Mouse (Mus musculus) midbrain, embryonic 14.5 days (tissue): ENCODE data around the gene Upb1. TPM values are rescaled to one million over a fixed set of nuclear protein-coding genes. Genes with fewer than 3 reads are reported as not detected.
"Not testable (repeated sequence)": the region's sequence is repeated elsewhere in the genome, so short reads cannot be mapped to it uniquely, and the experiment has no call there.

Source experiments
- ATAC-seq: fragments of 200-750 bp; cut with Nextera tagmentation; 2 replicates; pipeline ENCODE4 v1.8.0; 2017; ENCODE audit warnings: moderate number of reproducible peaks, moderate library complexity; ENCODE audit not compliant: low FRiP score, low TSS enrichment
- DNase-seq: peaks from one replicate; pipeline ENCODE4 v3.0.0-alpha.2; 2015
- H3K27ac ChIP-seq: fragments of 300-500 bp; sonication (generic); replicated peaks from 2 replicates; pipeline ENCODE4 v1.5.1; 2014; ENCODE audit warnings: mild to moderate bottlenecking, low read depth, low read length, moderate library complexity
- H3K27me3 ChIP-seq: fragments of 300-500 bp; sonication (generic); 2 replicates; pipeline ENCODE4 v1.6.1; 2014; ENCODE audit warnings: low read length, control low read depth, mixed read lengths; ENCODE audit not compliant: control insufficient read depth, insufficient read depth
- H3K36me3 ChIP-seq: fragments of 300-500 bp; sonication (generic); 2 replicates; pipeline ENCODE4 v1.6.1; 2014; ENCODE audit warnings: low read length, control low read depth; ENCODE audit not compliant: control insufficient read depth, insufficient read depth
- H3K4me1 ChIP-seq: fragments of 300-500 bp; sonication (generic); 2 replicates; pipeline ENCODE4 v1.6.1; 2014; ENCODE audit warnings: mild to moderate bottlenecking, antibody characterized with exemption, low read length, control low read depth; ENCODE audit not compliant: control insufficient read depth, insufficient read depth
- H3K4me2 ChIP-seq: fragments of 300-500 bp; sonication (generic); 2 replicates; pipeline ENCODE4 v1.6.1; 2014; ENCODE audit warnings: mild to moderate bottlenecking, low read length, moderate library complexity
- H3K4me3 ChIP-seq: fragments of 300-500 bp; sonication (generic); replicated peaks from 2 replicates; pipeline ENCODE4 v1.5.1; 2014; ENCODE audit warnings: low read depth, low read length
- H3K9ac ChIP-seq: fragments of 300-500 bp; sonication (generic); replicated peaks from 2 replicates; pipeline ENCODE4 v1.6.1; 2014; ENCODE audit warnings: mild to moderate bottlenecking, low read length, moderate library complexity
- H3K9me3 ChIP-seq: fragments of 300-500 bp; sonication (generic); 2 replicates; pipeline ENCODE4 v1.6.1; 2016; ENCODE audit warnings: low read length, control low read depth, mixed read lengths; ENCODE audit not compliant: control insufficient read depth
- WGBS: fragments of 180-500 bp; shearing (Covaris S2); extraction: QIAGEN DNeasy Blood & Tissue Kit; methylation state at CpG from one replicate; pipeline ENCODE4 v1.1.7; 2014; 5-methylcytosine and 5-hydroxymethylcytosine counted together
- polyA plus RNA-seq: library from polyadenylated mRNA; unstranded; fragments of >200 nt; fragmentation: Nextera tagmentation; extraction: Ambion mirVana; gene quantifications from 2 replicates; pipeline ENCODE4 v1.2.1, GENCODE M21; 2014

Gene Upb1
- polyA plus RNA-seq, 1 experiment from 2014 or later = 0.11 TPM

DNA sequence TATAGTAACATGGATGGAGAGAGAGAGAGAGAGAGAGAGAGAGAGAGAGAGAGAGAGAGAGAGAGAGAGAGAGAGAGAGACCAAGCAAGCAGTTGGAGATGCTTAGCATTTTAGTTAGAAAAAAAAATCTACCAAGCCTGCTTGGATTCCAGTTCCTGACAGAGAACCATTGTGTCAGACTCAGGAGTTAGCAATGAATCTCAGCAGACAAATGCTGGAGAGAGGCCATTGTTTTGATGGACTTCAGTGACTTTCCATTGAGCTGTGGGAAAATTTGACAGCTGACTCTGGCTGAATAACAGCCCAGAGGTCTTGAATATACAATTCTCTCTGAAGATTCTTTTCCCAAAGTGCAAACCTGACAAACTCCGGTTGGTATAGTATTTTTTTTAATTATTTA, 56.9 kb downstream of the Upb1 start:
- WGBS = 76% methylated on average over 1 of the region's 1 CpGs
- Histone ChIP-seq H3K9ac (no peak overlapping the region), H3K4me2 (no peak overlapping the region), H3K4me1 (no peaks in the 10 kb centered on the region), H3K36me3 (no peaks in the 10 kb centered on the region), H3K27ac (no peak overlapping the region), H3K9me3 (no peaks in the 10 kb centered on the region), H3K27me3 (no peaks in the 10 kb centered on the region), H3K4me3 (no peak overlapping the region)
- DNase-seq (no peak), ATAC-seq (no peak)

DNA sequence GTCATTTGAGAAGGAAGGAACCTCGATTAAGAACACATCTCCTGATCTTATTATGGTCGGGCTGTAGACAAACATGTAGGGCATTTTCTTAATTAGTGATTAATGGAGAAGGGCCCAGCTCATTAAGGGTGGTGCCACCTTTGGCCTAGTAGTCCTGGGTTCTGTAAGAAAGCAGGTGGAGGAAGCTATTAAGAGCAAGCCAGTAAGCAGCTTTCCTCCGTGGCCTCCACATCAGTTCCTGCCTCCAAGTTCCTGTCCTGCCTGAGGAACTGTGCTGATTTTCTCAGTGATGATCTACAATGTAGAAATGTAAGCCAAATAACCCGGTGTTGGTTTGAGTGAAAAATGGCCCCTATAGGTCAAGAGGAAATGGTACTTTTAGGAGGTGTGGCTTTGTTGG, 57.4 kb downstream of the Upb1 start:
- H3K9ac ChIP-seq = no peak overlapping the region
- DNase-seq (no peak), ATAC-seq (no peak)
- no peak overlapping the region for H3K4me2 ChIP-seq
- no peak overlapping the region for H3K27ac ChIP-seq
- H3K36me3 ChIP-seq = no peaks in the 10 kb centered on the region
- H3K9me3 ChIP-seq = no peaks in the 10 kb centered on the region
- H3K27me3 ChIP-seq = no peaks in the 10 kb centered on the region
- 87% methylated on average over 4 of the region's 4 CpGs for WGBS
- H3K4me3 ChIP-seq = no peak overlapping the region
- no peaks in the 10 kb centered on the region for H3K4me1 ChIP-seq

GRCm38 (mm10) chr10:75462728-75463127, 61.8 kb downstream of the Upb1 start:
- Histone ChIP-seq H3K4me2 (no peak overlapping the region), H3K4me3 (no peak overlapping the region), H3K27ac (no peak overlapping the region), H3K9ac (no peak overlapping the region), H3K9me3 (no peaks in the 10 kb centered on the region), H3K4me1 (no peaks in the 10 kb centered on the region), H3K27me3 (no peaks in the 10 kb centered on the region), H3K36me3 (no peaks in the 10 kb centered on the region)
- ATAC-seq = no peak
- WGBS = 81% methylated on average over 3 of the region's 3 CpGs
- no peak for DNase-seq

DNA sequence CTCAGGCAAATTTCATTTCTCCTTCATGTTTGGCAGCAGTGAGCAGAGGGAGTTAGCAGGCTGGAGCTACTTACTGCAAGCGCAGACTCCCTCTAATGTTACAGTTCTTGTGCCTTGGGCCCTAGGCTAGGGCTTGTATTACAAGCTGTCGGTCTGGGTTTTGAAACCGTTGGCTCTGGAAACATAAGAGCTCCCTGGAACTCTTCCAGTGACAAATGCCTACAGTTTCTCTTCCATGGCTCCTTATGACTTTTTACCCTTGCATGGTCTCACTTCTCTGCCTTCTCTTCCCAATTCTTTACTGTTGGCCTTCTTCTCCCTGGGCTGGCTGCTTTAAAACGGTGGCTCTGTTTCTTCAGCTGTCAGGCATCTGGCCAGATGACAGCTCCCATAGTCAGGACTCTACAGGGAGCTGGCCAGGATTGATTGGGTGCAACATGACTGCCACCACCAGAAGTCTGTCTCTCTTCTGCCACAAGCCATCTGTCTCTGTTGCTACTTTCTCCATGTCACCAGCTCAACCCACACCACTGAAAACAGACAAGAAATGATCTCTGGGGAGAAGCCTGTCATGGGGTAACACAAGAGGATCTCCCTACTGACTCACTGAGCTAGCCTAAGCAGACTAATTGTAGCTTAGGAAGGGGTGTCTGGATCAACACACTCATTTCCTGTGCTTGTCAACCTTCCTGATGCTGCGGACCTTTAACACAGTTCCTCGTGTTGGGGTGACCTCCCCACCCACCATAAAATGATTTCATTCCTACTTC, 65.1 kb downstream of the Upb1 start:
- H3K4me2 ChIP-seq = no peak overlapping the region
- H3K9ac ChIP-seq = no peak overlapping the region
- ATAC-seq (no peak), DNase-seq (no peak)
- no peak overlapping the region for H3K27ac ChIP-seq
- H3K9me3 ChIP-seq = no peaks in the 10 kb centered on the region
- H3K4me3 ChIP-seq = no peak overlapping the region
- no peaks in the 10 kb centered on the region for H3K27me3 ChIP-seq
- H3K36me3 ChIP-seq = no peaks in the 10 kb centered on the region
- no peaks in the 10 kb centered on the region for H3K4me1 ChIP-seq
- 84% methylated on average over 6 of the region's 6 CpGs for WGBS

GRCm38 (mm10) chr10:75473411-75473810, 72.5 kb downstream of the Upb1 start:
- DNase-seq (no peak), ATAC-seq (no peak)
- Histone ChIP-seq H3K36me3 (no peaks in the 10 kb centered on the region), H3K27ac (no peak overlapping the region), H3K4me3 (no peak overlapping the region), H3K9ac (no peak overlapping the region), H3K4me1 (peaks cover 5% of the 10 kb centered on the region; the same call in 1 of the 2 replicates), H3K27me3 (no peaks in the 10 kb centered on the region), H3K4me2 (no peak overlapping the region), H3K9me3 (no peaks in the 10 kb centered on the region)
- 79% methylated on average over 8 of the region's 8 CpGs for WGBS

DNA sequence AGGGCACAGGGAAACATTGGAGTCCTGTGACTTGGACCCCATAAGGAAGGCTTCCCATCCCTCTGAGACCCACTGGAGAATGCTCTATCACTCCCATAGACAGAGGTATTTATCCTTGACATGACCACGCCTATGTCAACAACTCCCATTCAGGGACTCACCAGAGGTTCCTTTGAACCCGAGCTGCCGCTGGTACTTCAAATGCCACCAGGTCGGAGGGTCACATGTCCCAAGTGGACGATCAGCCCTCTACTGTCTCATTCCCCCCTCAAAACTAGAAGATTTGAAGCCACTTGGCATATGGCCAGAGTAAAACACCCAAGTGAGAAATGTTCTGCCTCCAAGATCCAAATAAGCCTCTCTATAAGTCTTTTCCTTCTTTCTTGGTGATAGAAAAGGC, 73.7 kb downstream of the Upb1 start:
- H3K4me1 ChIP-seq = peaks cover 5% of the 10 kb centered on the region; the same call in 1 of the 2 replicates
- no peaks in the 10 kb centered on the region for H3K27me3 ChIP-seq
- H3K4me3 ChIP-seq = no peak overlapping the region
- H3K9me3 ChIP-seq = no peaks in the 10 kb centered on the region
- DNase-seq (no peak), ATAC-seq (no peak)
- H3K36me3 ChIP-seq = no peaks in the 10 kb centered on the region
- no peak overlapping the region for H3K4me2 ChIP-seq
- H3K27ac ChIP-seq = no peak overlapping the region
- WGBS = 41% methylated on average over 5 of the region's 5 CpGs
- H3K9ac ChIP-seq = no peak overlapping the region

DNA sequence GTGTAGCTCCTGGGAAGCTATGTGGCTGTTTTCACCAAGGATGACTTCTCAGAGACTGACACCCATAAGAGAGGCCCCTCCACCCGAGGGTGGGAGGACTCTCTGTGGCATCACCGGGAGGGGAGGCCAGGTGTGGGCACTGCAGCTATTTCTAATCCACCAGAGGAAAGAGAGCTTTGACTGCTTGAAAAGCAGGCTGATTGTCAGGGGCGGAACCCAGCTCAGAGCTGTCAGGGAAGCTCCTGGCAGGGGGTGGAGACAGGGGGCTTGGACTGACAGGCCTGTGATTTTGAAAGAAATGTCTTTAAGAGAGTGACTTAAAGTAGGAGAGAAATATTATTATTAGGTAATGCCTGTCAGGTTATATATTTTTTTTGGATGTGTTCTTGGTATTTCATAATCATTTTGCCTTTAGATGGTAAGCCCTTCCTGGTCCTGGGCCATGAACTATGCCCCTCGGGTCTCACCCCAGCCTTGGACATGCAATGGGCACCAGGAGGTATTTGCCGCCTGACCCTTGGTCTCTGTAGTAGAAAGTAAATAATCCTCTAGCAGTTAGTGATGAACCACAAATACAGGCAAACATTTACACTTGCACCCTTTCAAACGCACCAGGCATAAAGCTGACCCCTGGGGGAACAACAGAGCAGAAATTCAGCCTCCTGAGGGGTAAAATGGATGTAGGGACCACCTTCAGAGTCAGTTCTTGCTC, 74.4 kb downstream of the Upb1 start:
- H3K9me3 ChIP-seq, H3K4me1 ChIP-seq, H3K4me3 ChIP-seq, H3K9ac ChIP-seq, H3K27ac ChIP-seq, H3K36me3 ChIP-seq, DNase-seq, ATAC-seq, H3K4me2 ChIP-seq, H3K27me3 ChIP-seq: not testable (repeated sequence)
- 16% methylated on average over 4 of the region's 6 CpGs for WGBS

DNA sequence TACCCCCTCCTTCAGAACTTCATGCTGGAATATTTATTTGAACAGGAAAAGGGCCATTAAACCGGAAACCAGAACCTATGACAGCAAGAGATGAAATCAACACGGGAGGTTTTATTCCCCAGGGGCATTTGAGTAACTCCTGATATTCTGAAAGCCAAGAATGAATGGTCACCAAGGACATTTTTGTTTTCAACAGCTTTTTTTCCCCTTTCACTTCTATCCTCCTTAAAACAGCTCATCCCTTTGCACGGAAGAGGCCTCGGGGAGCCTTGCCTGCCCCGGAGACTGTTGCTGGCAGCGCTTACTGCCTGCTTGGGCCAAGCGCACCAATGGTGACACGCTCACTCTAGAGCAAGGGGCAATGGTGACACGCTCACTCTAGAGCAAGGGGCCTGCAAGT, 76.1 kb downstream of the Upb1 start:
- H3K4me3 ChIP-seq = no peak overlapping the region
- ATAC-seq = no peak
- H3K27me3 ChIP-seq = no peaks in the 10 kb centered on the region
- no peak overlapping the region for H3K27ac ChIP-seq
- H3K9ac ChIP-seq = no peak overlapping the region
- WGBS = 87% methylated on average over 9 of the region's 9 CpGs
- H3K4me2 ChIP-seq = no peak overlapping the region
- no peaks in the 10 kb centered on the region for H3K9me3 ChIP-seq
- H3K36me3 ChIP-seq = no peaks in the 10 kb centered on the region
- peaks cover 5% of the 10 kb centered on the region; the same call in 1 of the 2 replicates for H3K4me1 ChIP-seq
- no peak for DNase-seq

- Histone ChIP-seq H3K4me2 (no peak overlapping the region), H3K36me3 (no peaks in the 10 kb centered on the region), H3K27me3 (no peaks in the 10 kb centered on the region), H3K9ac (no peak overlapping the region), H3K27ac (no peak overlapping the region), H3K4me3 (no peak overlapping the region), H3K9me3 (no peaks in the 10 kb centered on the region), H3K4me1 (peaks cover under 1% of the 10 kb centered on the region; the same call in 1 of the 2 replicates)
- ATAC-seq (no peak), DNase-seq (no peak)
- WGBS = 87% methylated on average over 2 of the region's 2 CpGs
Measured at GRCm38 (mm10) chr10:75479955-75480354, 79.0 kb downstream of the Upb1 start.
